Mouse (Mus musculus): ENCODE data around the gene Trappc6b.

GRCm38 (mm10) chr12:59095104-59096025 is 34.1 kb upstream of the Trappc6b start, which contains the start of gene Mia2:
- TF ChIP-seq CTCF (IDR thresholded peaks at IDR 0.05; ENCODE audit: borderline replicate concordance, insufficient read depth, low read length), result no peak
- no peak for TF ChIP-seq POLR2A (IDR thresholded peaks at IDR 0.05; ENCODE audit: low read depth, low read length)
